Mouse (Mus musculus): Measurements from ENCODE around the gene Dusp23. TPM values are rescaled to one million over a fixed set of nuclear protein-coding genes. Genes with fewer than 3 reads are reported as not detected.

Gene Dusp23
- polyA plus RNA-seq, 1 experiment from 2014 or later = 7.7 TPM

- no peaks in the 10 kb centered on the region for H3K36me3 ChIP-seq (ENCODE audit: control insufficient read depth, insufficient read depth, low read length)
- no peaks in the 10 kb centered on the region for H3K9me3 ChIP-seq (ENCODE audit: control insufficient read depth, low read length)
- no peaks in the 10 kb centered on the region for H3K27me3 ChIP-seq (ENCODE audit: control insufficient read depth, insufficient read depth, low read length)
- no peak overlapping the region for H3K27ac ChIP-seq (ENCODE audit: low read depth, low read length)
- no peak overlapping the region for H3K4me2 ChIP-seq (ENCODE audit: low read depth, low read length, severe bottlenecking)
- WGBS = 88% methylated on average over 18 of the region's 18 CpGs
- DNase-seq (ENCODE audit: low spot score) (no peak), ATAC-seq (replicated peaks; ENCODE audit: low FRiP score) (no peak)
- H3K4me1 ChIP-seq (replicated peaks; ENCODE audit: control insufficient read depth, insufficient read depth, low read length) = no peaks in the 10 kb centered on the region
- H3K9ac ChIP-seq (ENCODE audit: low read length) = no peak overlapping the region
- H3K4me3 ChIP-seq (ENCODE audit: low read depth, low read length) = no peak overlapping the region
These were observed 19.4 kb upstream of the Dusp23 start for GRCm38 (mm10) chr1:172652040-172652662.

GRCm38 (mm10) chr1:172651288-172651987 is 18.7 kb upstream of the Dusp23 start:
- Histone ChIP-seq H3K27ac (ENCODE audit: low read depth, low read length) (no peak overlapping the region), H3K4me3 (ENCODE audit: low read depth, low read length) (no peak overlapping the region), H3K36me3 (ENCODE audit: control insufficient read depth, insufficient read depth, low read length) (no peaks in the 10 kb centered on the region), H3K4me1 (replicated peaks; ENCODE audit: control insufficient read depth, insufficient read depth, low read length) (no peaks in the 10 kb centered on the region), H3K9me3 (ENCODE audit: control insufficient read depth, low read length) (no peaks in the 10 kb centered on the region), H3K9ac (ENCODE audit: low read length) (no peak overlapping the region), H3K4me2 (ENCODE audit: low read depth, low read length, severe bottlenecking) (no peak overlapping the region), H3K27me3 (ENCODE audit: control insufficient read depth, insufficient read depth, low read length) (no peaks in the 10 kb centered on the region)
- no peak for ATAC-seq (replicated peaks; ENCODE audit: low FRiP score)
- DNase-seq (ENCODE audit: low spot score) = no peak
- 87% methylated on average over 10 of the region's 10 CpGs for WGBS

GRCm38 (mm10) chr1:172650519-172651287 is 17.9 kb upstream of the Dusp23 start:
- Histone ChIP-seq H3K27ac (ENCODE audit: low read depth, low read length) (no peak overlapping the region), H3K4me2 (ENCODE audit: low read depth, low read length, severe bottlenecking) (no peak overlapping the region), H3K9me3 (ENCODE audit: control insufficient read depth, low read length) (no peaks in the 10 kb centered on the region), H3K27me3 (ENCODE audit: control insufficient read depth, insufficient read depth, low read length) (no peaks in the 10 kb centered on the region), H3K4me3 (ENCODE audit: low read depth, low read length) (no peak overlapping the region), H3K4me1 (replicated peaks; ENCODE audit: control insufficient read depth, insufficient read depth, low read length) (no peaks in the 10 kb centered on the region), H3K9ac (ENCODE audit: low read length) (no peak overlapping the region), H3K36me3 (ENCODE audit: control insufficient read depth, insufficient read depth, low read length) (no peaks in the 10 kb centered on the region)
- 64% methylated on average over 8 of the region's 8 CpGs for WGBS
- DNase-seq (ENCODE audit: low spot score) (no peak), ATAC-seq (replicated peaks; ENCODE audit: low FRiP score) (0 out of 2 replicates have a peak, but pooled peaks have one; percentile 23)

- Histone ChIP-seq H3K36me3 (ENCODE audit: control insufficient read depth, insufficient read depth, low read length) (no peaks in the 10 kb centered on the region), H3K4me1 (replicated peaks; ENCODE audit: control insufficient read depth, insufficient read depth, low read length) (no peaks in the 10 kb centered on the region), H3K4me2 (ENCODE audit: low read depth, low read length, severe bottlenecking) (no peak overlapping the region), H3K9ac (ENCODE audit: low read length) (no peak overlapping the region), H3K9me3 (ENCODE audit: control insufficient read depth, low read length) (no peaks in the 10 kb centered on the region), H3K27me3 (ENCODE audit: control insufficient read depth, insufficient read depth, low read length) (no peaks in the 10 kb centered on the region), H3K27ac (ENCODE audit: low read depth, low read length) (no peak overlapping the region), H3K4me3 (ENCODE audit: low read depth, low read length) (no peak overlapping the region)
- no peak for DNase-seq (ENCODE audit: low spot score)
- 91% methylated on average over 9 of the region's 9 CpGs for WGBS
- no peak for ATAC-seq (replicated peaks; ENCODE audit: low FRiP score)
These were observed 16.6 kb upstream of the Dusp23 start for GRCm38 (mm10) chr1:172649396-172649795.

- WGBS = 40% methylated on average over 4 of the region's 4 CpGs
- no peak for ATAC-seq (replicated peaks; ENCODE audit: low FRiP score)
These were observed 14.5 kb upstream of the Dusp23 start for GRCm38 (mm10) chr1:172647236-172647635.

GRCm38 (mm10) chr1:172638781-172639180 is 6.0 kb upstream of the Dusp23 start:
- 88% methylated on average over 2 of the region's 2 CpGs for WGBS
- Histone ChIP-seq H3K27me3 (ENCODE audit: control insufficient read depth, insufficient read depth, low read length) (no peaks in the 10 kb centered on the region), H3K36me3 (ENCODE audit: control insufficient read depth, insufficient read depth, low read length) (no peaks in the 10 kb centered on the region), H3K27ac (ENCODE audit: low read depth, low read length) (no peak overlapping the region), H3K4me1 (replicated peaks; ENCODE audit: control insufficient read depth, insufficient read depth, low read length) (no peaks in the 10 kb centered on the region), H3K4me3 (ENCODE audit: low read depth, low read length) (no peak overlapping the region), H3K4me2 (ENCODE audit: low read depth, low read length, severe bottlenecking) (no peak overlapping the region), H3K9me3 (ENCODE audit: control insufficient read depth, low read length) (no peaks in the 10 kb centered on the region), H3K9ac (ENCODE audit: low read length) (no peak overlapping the region)
- DNase-seq (ENCODE audit: low spot score) = no peak
- no peak for ATAC-seq (replicated peaks; ENCODE audit: low FRiP score)

More at GRCm38 (mm10) chr1:172647236-172647635, 14.5 kb upstream of the Dusp23 start:
- H3K27me3 ChIP-seq (ENCODE audit: control insufficient read depth, insufficient read depth, low read length) = no peaks in the 10 kb centered on the region
- H3K27ac ChIP-seq (ENCODE audit: low read depth, low read length) = no peak overlapping the region
- no peaks in the 10 kb centered on the region for H3K36me3 ChIP-seq (ENCODE audit: control insufficient read depth, insufficient read depth, low read length)
- no peak overlapping the region for H3K9ac ChIP-seq (ENCODE audit: low read length)
- no peaks in the 10 kb centered on the region for H3K4me1 ChIP-seq (replicated peaks; ENCODE audit: control insufficient read depth, insufficient read depth, low read length)
- no peak overlapping the region for H3K4me2 ChIP-seq (ENCODE audit: low read depth, low read length, severe bottlenecking)
- no peak overlapping the region for H3K4me3 ChIP-seq (ENCODE audit: low read depth, low read length)
- H3K9me3 ChIP-seq (ENCODE audit: control insufficient read depth, low read length) = no peaks in the 10 kb centered on the region
- no peak for DNase-seq (ENCODE audit: low spot score)

GRCm38 (mm10) chr1:172637801-172638200 is 5.0 kb upstream of the Dusp23 start:
- 74% methylated on average over 4 of the region's 4 CpGs for WGBS
- Histone ChIP-seq H3K4me1 (replicated peaks; ENCODE audit: control insufficient read depth, insufficient read depth, low read length) (no peaks in the 10 kb centered on the region), H3K9ac (ENCODE audit: low read length) (no peak overlapping the region), H3K4me2 (ENCODE audit: low read depth, low read length, severe bottlenecking) (no peak overlapping the region), H3K27me3 (ENCODE audit: control insufficient read depth, insufficient read depth, low read length) (no peaks in the 10 kb centered on the region), H3K4me3 (ENCODE audit: low read depth, low read length) (no peak overlapping the region), H3K9me3 (ENCODE audit: control insufficient read depth, low read length) (no peaks in the 10 kb centered on the region), H3K36me3 (ENCODE audit: control insufficient read depth, insufficient read depth, low read length) (no peaks in the 10 kb centered on the region), H3K27ac (ENCODE audit: low read depth, low read length) (no peak overlapping the region)
- DNase-seq (ENCODE audit: low spot score) = no peak
- no peak for ATAC-seq (replicated peaks; ENCODE audit: low FRiP score)

GRCm38 (mm10) chr1:172636266-172636665 is 3.5 kb upstream of the Dusp23 start:
- Histone ChIP-seq H3K4me3 (ENCODE audit: low read depth, low read length) (no peak overlapping the region), H3K4me1 (replicated peaks; ENCODE audit: control insufficient read depth, insufficient read depth, low read length) (no peaks in the 10 kb centered on the region), H3K9ac (ENCODE audit: low read length) (no peak overlapping the region), H3K36me3 (ENCODE audit: control insufficient read depth, insufficient read depth, low read length) (no peaks in the 10 kb centered on the region), H3K4me2 (ENCODE audit: low read depth, low read length, severe bottlenecking) (no peak overlapping the region), H3K27ac (ENCODE audit: low read depth, low read length) (no peak overlapping the region), H3K27me3 (ENCODE audit: control insufficient read depth, insufficient read depth, low read length) (no peaks in the 10 kb centered on the region), H3K9me3 (ENCODE audit: control insufficient read depth, low read length) (no peaks in the 10 kb centered on the region)
- 84% methylated on average over 5 of the region's 5 CpGs for WGBS
- ATAC-seq (replicated peaks; ENCODE audit: low FRiP score) = no peak
- no peak for DNase-seq (ENCODE audit: low spot score)

All from forebrain, embryonic 11.5 days (tissue).